Mouse (Mus musculus) lung, adult 2 months (tissue): Measurements from ENCODE around the gene Hk3.

Source experiments
- CTCF ChIP-seq: fragments of 200-500 bp; IDR thresholded peaks from 2 replicates; pipeline ENCODE4 v1.5.1; 2011; ENCODE audit warnings: mild to moderate bottlenecking, low read length, control low read depth; ENCODE audit not compliant: insufficient read depth
- POLR2A ChIP-seq: fragments of 200-500 bp; IDR thresholded peaks from 2 replicates; pipeline ENCODE4 v1.6.1; 2011; ENCODE audit warnings: low read depth, mild to moderate bottlenecking, control low read depth, low read length, borderline replicate concordance; ENCODE audit errors: extremely low read depth

- TF ChIP-seq CTCF (no peak), POLR2A (no peak)
Observed at GRCm38 (mm10) chr13:55000433-55000832, 20.8 kb downstream of the Hk3 start.
